Mouse (Mus musculus): ENCODE data around the gene Trpv3. TPM values are rescaled to one million over a fixed set of nuclear protein-coding genes. Genes with fewer than 3 reads are reported as not detected.
"Not testable (repeated sequence)": the region's sequence is repeated elsewhere in the genome, so short reads cannot be mapped to it uniquely, and the experiment has no call there.

Trpv3 gene
- polyA plus RNA-seq, 1 experiment from 2014 or later: 0.13 TPM

GRCm38 (mm10) chr11:73280710-73281109 lies 13.5 kb downstream of the Trpv3 start:
- no peak overlapping the region for H3K4me2 ChIP-seq (ENCODE audit: low read depth, low read length)
- no peak overlapping the region for H3K4me3 ChIP-seq (ENCODE audit: low read length)
- H3K4me1 ChIP-seq (ENCODE audit: control insufficient read depth, insufficient read depth, low read length): peaks cover 12% of the 10 kb centered on the region
- H3K27ac ChIP-seq (ENCODE audit: low read length): no peak overlapping the region
- no peaks in the 10 kb centered on the region for H3K9me3 ChIP-seq (ENCODE audit: control insufficient read depth, low read length)
- H3K27me3 ChIP-seq (replicated peaks; ENCODE audit: control insufficient read depth, insufficient read depth, low read length): no peaks in the 10 kb centered on the region
- 31% methylated on average over 5 of the region's 5 CpGs for WGBS
- no peaks in the 10 kb centered on the region for H3K36me3 ChIP-seq (ENCODE audit: control insufficient read depth, insufficient read depth, low read length)
- no peak overlapping the region for H3K9ac ChIP-seq (ENCODE audit: low read depth, low read length)
- ATAC-seq: no peak

- Histone ChIP-seq H3K4me3 (ENCODE audit: low read length) (peak overlapping the region; percentile 47), H3K27ac (ENCODE audit: low read length) (no peak overlapping the region), H3K4me2 (ENCODE audit: low read depth, low read length) (peak overlapping the region; percentile 58), H3K9ac (ENCODE audit: low read depth, low read length) (peak overlapping the region; percentile 48; the same call in 1 of the 2 replicates), H3K36me3 (ENCODE audit: control insufficient read depth, insufficient read depth, low read length) (no peaks in the 10 kb centered on the region), H3K4me1 (ENCODE audit: control insufficient read depth, insufficient read depth, low read length) (peaks cover 12% of the 10 kb centered on the region), H3K9me3 (ENCODE audit: control insufficient read depth, low read length) (no peaks in the 10 kb centered on the region), H3K27me3 (replicated peaks; ENCODE audit: control insufficient read depth, insufficient read depth, low read length) (no peaks in the 10 kb centered on the region)
- WGBS: 3% methylated on average over 16 of the region's 16 CpGs
- ATAC-seq: peak; percentile 94
Observed at GRCm38 (mm10) chr11:73281528-73282027, 14.4 kb downstream of the Trpv3 start.

- no peaks in the 10 kb centered on the region for H3K27me3 ChIP-seq (replicated peaks; ENCODE audit: control insufficient read depth, insufficient read depth, low read length)
- no peak overlapping the region for H3K9ac ChIP-seq (ENCODE audit: low read depth, low read length)
- no peak overlapping the region for H3K4me2 ChIP-seq (ENCODE audit: low read depth, low read length)
- ATAC-seq: peak; percentile 27; the same call in 1 of the 2 replicates
- H3K4me3 ChIP-seq (ENCODE audit: low read length): no peak overlapping the region
- H3K4me1 ChIP-seq (ENCODE audit: control insufficient read depth, insufficient read depth, low read length): peaks cover 12% of the 10 kb centered on the region
- 57% methylated on average over 9 of the region's 9 CpGs for WGBS
- H3K36me3 ChIP-seq (ENCODE audit: control insufficient read depth, insufficient read depth, low read length): no peaks in the 10 kb centered on the region
- no peaks in the 10 kb centered on the region for H3K9me3 ChIP-seq (ENCODE audit: control insufficient read depth, low read length)
- no peak overlapping the region for H3K27ac ChIP-seq (ENCODE audit: low read length)
Observed at GRCm38 (mm10) chr11:73283369-73283768, 16.2 kb downstream of the Trpv3 start.

GRCm38 (mm10) chr11:73283926-73284325 lies 16.7 kb downstream of the Trpv3 start:
- H3K4me1 ChIP-seq (ENCODE audit: control insufficient read depth, insufficient read depth, low read length): peaks cover 12% of the 10 kb centered on the region
- no peak overlapping the region for H3K4me3 ChIP-seq (ENCODE audit: low read length)
- no peak overlapping the region for H3K27ac ChIP-seq (ENCODE audit: low read length)
- no peaks in the 10 kb centered on the region for H3K27me3 ChIP-seq (replicated peaks; ENCODE audit: control insufficient read depth, insufficient read depth, low read length)
- H3K9me3 ChIP-seq (ENCODE audit: control insufficient read depth, low read length): no peaks in the 10 kb centered on the region
- no peak for ATAC-seq
- WGBS: 24% methylated on average over 1 of the region's 1 CpGs
- H3K4me2 ChIP-seq (ENCODE audit: low read depth, low read length): no peak overlapping the region
- H3K36me3 ChIP-seq (ENCODE audit: control insufficient read depth, insufficient read depth, low read length): no peaks in the 10 kb centered on the region
- no peak overlapping the region for H3K9ac ChIP-seq (ENCODE audit: low read depth, low read length)

- Histone ChIP-seq H3K27ac (ENCODE audit: low read length) (no peak overlapping the region), H3K4me2 (ENCODE audit: low read depth, low read length) (no peak overlapping the region), H3K4me3 (ENCODE audit: low read length) (no peak overlapping the region), H3K4me1 (ENCODE audit: control insufficient read depth, insufficient read depth, low read length) (peaks cover 12% of the 10 kb centered on the region), H3K27me3 (replicated peaks; ENCODE audit: control insufficient read depth, insufficient read depth, low read length) (no peaks in the 10 kb centered on the region), H3K36me3 (ENCODE audit: control insufficient read depth, insufficient read depth, low read length) (no peaks in the 10 kb centered on the region), H3K9ac (ENCODE audit: low read depth, low read length) (no peak overlapping the region), H3K9me3 (ENCODE audit: control insufficient read depth, low read length) (no peaks in the 10 kb centered on the region)
- no peak for ATAC-seq
Observed at GRCm38 (mm10) chr11:73284351-73284750, 17.2 kb downstream of the Trpv3 start.

- no peaks in the 10 kb centered on the region for H3K27me3 ChIP-seq (replicated peaks; ENCODE audit: control insufficient read depth, insufficient read depth, low read length)
- H3K4me3 ChIP-seq (ENCODE audit: low read length): no peak overlapping the region
- H3K4me1 ChIP-seq (ENCODE audit: control insufficient read depth, insufficient read depth, low read length): no peaks in the 10 kb centered on the region
- H3K9me3 ChIP-seq (ENCODE audit: control insufficient read depth, low read length): no peaks in the 10 kb centered on the region
- no peak overlapping the region for H3K9ac ChIP-seq (ENCODE audit: low read depth, low read length)
- no peaks in the 10 kb centered on the region for H3K36me3 ChIP-seq (ENCODE audit: control insufficient read depth, insufficient read depth, low read length)
- 83% methylated on average over 1 of the region's 1 CpGs for WGBS
- no peak overlapping the region for H3K27ac ChIP-seq (ENCODE audit: low read length)
- no peak for ATAC-seq
- H3K4me2 ChIP-seq (ENCODE audit: low read depth, low read length): no peak overlapping the region
Observed at GRCm38 (mm10) chr11:73289621-73290020, 22.4 kb downstream of the Trpv3 start.

GRCm38 (mm10) chr11:73303123-73303522 lies 35.9 kb downstream of the Trpv3 start:
- WGBS: 63% methylated on average over 2 of the region's 2 CpGs
- Histone ChIP-seq H3K4me2 (ENCODE audit: low read depth, low read length) (no peak overlapping the region), H3K9ac (ENCODE audit: low read depth, low read length) (no peak overlapping the region), H3K36me3 (ENCODE audit: control insufficient read depth, insufficient read depth, low read length) (no peaks in the 10 kb centered on the region), H3K4me1 (ENCODE audit: control insufficient read depth, insufficient read depth, low read length) (no peaks in the 10 kb centered on the region), H3K9me3 (ENCODE audit: control insufficient read depth, low read length) (no peaks in the 10 kb centered on the region), H3K4me3 (ENCODE audit: low read length) (no peak overlapping the region), H3K27ac (ENCODE audit: low read length) (no peak overlapping the region), H3K27me3 (replicated peaks; ENCODE audit: control insufficient read depth, insufficient read depth, low read length) (no peaks in the 10 kb centered on the region)
- no peak for ATAC-seq

GRCm38 (mm10) chr11:73315961-73316360 lies 48.8 kb downstream of the Trpv3 start:
- Histone ChIP-seq H3K36me3 (ENCODE audit: control insufficient read depth, insufficient read depth, low read length) (no peaks in the 10 kb centered on the region), H3K27me3 (replicated peaks; ENCODE audit: control insufficient read depth, insufficient read depth, low read length) (no peaks in the 10 kb centered on the region), H3K4me1 (ENCODE audit: control insufficient read depth, insufficient read depth, low read length) (no peaks in the 10 kb centered on the region), H3K4me3 (ENCODE audit: low read length) (no peak overlapping the region), H3K9me3 (ENCODE audit: control insufficient read depth, low read length) (no peaks in the 10 kb centered on the region), H3K27ac (ENCODE audit: low read length) (no peak overlapping the region), H3K4me2 (ENCODE audit: low read depth, low read length) (no peak overlapping the region), H3K9ac (ENCODE audit: low read depth, low read length) (no peak overlapping the region)
- no peak for ATAC-seq
- WGBS: 43% methylated on average over 3 of the region's 3 CpGs

GRCm38 (mm10) chr11:73318581-73318980 lies 51.4 kb downstream of the Trpv3 start:
- H3K36me3 ChIP-seq (ENCODE audit: control insufficient read depth, insufficient read depth, low read length); H3K9ac ChIP-seq (ENCODE audit: low read depth, low read length); H3K27ac ChIP-seq (ENCODE audit: low read length); ATAC-seq; H3K4me1 ChIP-seq (ENCODE audit: control insufficient read depth, insufficient read depth, low read length); H3K27me3 ChIP-seq (replicated peaks; ENCODE audit: control insufficient read depth, insufficient read depth, low read length); H3K4me2 ChIP-seq (ENCODE audit: low read depth, low read length); H3K9me3 ChIP-seq (ENCODE audit: control insufficient read depth, low read length); H3K4me3 ChIP-seq (ENCODE audit: low read length): not testable (repeated sequence)
- 73% methylated on average over 2 of the region's 2 CpGs for WGBS

GRCm38 (mm10) chr11:73321064-73321463 lies 53.9 kb downstream of the Trpv3 start:
- H3K36me3 ChIP-seq (ENCODE audit: control insufficient read depth, insufficient read depth, low read length); H3K9me3 ChIP-seq (ENCODE audit: control insufficient read depth, low read length); H3K27ac ChIP-seq (ENCODE audit: low read length); H3K4me1 ChIP-seq (ENCODE audit: control insufficient read depth, insufficient read depth, low read length); H3K4me3 ChIP-seq (ENCODE audit: low read length); ATAC-seq; H3K9ac ChIP-seq (ENCODE audit: low read depth, low read length); H3K27me3 ChIP-seq (replicated peaks; ENCODE audit: control insufficient read depth, insufficient read depth, low read length); H3K4me2 ChIP-seq (ENCODE audit: low read depth, low read length): not testable (repeated sequence)
- WGBS: 90% methylated on average over 13 of the region's 13 CpGs
